Mouse (Mus musculus): Measurements from ENCODE around the gene Cntrl. TPM values are rescaled to one million over a fixed set of nuclear protein-coding genes. Genes with fewer than 3 reads are reported as not detected.

The Cntrl gene
- polyA plus RNA-seq, 2 experiments: 8.0 to 12.0 TPM

DNA sequence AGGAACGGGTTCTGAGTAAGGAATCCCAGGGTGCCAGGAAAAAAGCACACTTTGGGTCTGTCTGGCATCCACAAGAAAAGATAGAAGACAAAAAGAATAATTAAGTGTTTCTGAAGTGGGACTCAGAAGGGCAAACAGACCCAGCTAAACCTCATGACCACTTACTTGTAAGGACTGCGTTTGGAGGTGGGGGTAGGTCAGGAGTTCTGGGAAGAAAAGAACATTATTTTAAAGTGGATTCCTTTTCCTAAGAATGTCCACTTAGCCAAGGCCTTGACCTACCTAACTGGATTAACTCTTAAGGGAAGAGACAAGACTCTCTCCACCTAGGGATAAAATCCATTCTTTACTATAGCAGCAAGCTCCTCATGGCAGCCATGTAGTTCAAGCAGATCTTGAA, 36.7 kb upstream of the Cntrl start:
- WGBS (ENCODE audit: insufficient replicate concordance): 71% methylated on average over 2 of the region's 2 CpGs
- H3K9ac ChIP-seq (replicated peaks): no peak overlapping the region
- H3K9me3 ChIP-seq (ENCODE audit: control insufficient read depth, low read length): no peaks in the 10 kb centered on the region; the same call in 1 of the 2 replicates
- H3K4me2 ChIP-seq (ENCODE audit: low read depth): no peak overlapping the region
- no peaks in the 10 kb centered on the region for H3K27me3 ChIP-seq (ENCODE audit: control insufficient read depth, insufficient read depth, low read length)
- DNase-seq (ENCODE audit: low read depth in 3 of 3, low spot score in 3 of 3) (no peak), ATAC-seq (ENCODE audit: insufficient read depth) (no peak)
- H3K4me1 ChIP-seq (replicated peaks; ENCODE audit: control insufficient read depth in 2 of 2, insufficient read depth in 2 of 2, low read length in 1 of 2): peaks cover 0 to 5% of the 10 kb centered on the region in 2 experiments; a peak in 1 of 4 replicates
- TF ChIP-seq CTCF (IDR thresholded peaks at IDR 0.05; ENCODE audit: low read depth) (no peak), EP300 (IDR thresholded peaks at IDR 0.05; ENCODE audit: low read depth) (no peak)
- H3K27ac ChIP-seq: no peak overlapping the region
- H3K36me3 ChIP-seq (replicated peaks; ENCODE audit: control insufficient read depth, insufficient read depth, low read depth): no peaks in the 10 kb centered on the region
- no peak overlapping the region for H3K4me3 ChIP-seq (ENCODE audit: insufficient read depth in 1 of 2, low read depth in 2 of 2, low read length in 2 of 2)

DNA sequence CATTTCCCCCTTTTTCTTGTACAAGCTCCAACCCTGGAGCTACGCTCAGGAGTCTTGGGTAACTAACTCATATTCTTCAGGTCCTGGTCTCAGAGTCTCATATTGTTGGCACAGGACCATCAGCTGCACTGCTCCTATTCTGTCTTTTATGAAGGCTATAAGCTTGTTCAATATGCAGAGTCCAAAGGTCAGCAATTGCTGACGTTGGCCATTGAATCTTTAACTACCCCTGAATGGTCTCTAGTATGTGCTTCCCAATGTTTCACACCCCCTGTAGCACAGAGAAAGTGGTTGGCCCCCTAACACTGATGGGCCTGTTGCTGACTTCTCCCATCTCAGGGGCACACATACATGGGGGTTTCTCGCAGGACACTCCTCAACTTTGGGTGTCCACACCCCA, 35.0 kb upstream of the Cntrl start:
- Histone ChIP-seq H3K4me3 (ENCODE audit: insufficient read depth in 1 of 2, low read depth in 2 of 2, low read length in 2 of 2) (no peak overlapping the region), H3K4me2 (ENCODE audit: low read depth) (no peak overlapping the region), H3K36me3 (replicated peaks; ENCODE audit: control insufficient read depth, insufficient read depth, low read depth) (no peaks in the 10 kb centered on the region), H3K9me3 (ENCODE audit: control insufficient read depth, low read length) (no peaks in the 10 kb centered on the region; the same call in 1 of the 2 replicates), H3K4me1 (replicated peaks; ENCODE audit: control insufficient read depth in 2 of 2, insufficient read depth in 2 of 2, low read length in 1 of 2) (peaks cover 0 to 5% of the 10 kb centered on the region in 2 experiments; a peak in 1 of 4 replicates), H3K27me3 (ENCODE audit: control insufficient read depth, insufficient read depth, low read length) (no peaks in the 10 kb centered on the region), H3K9ac (replicated peaks) (no peak overlapping the region), H3K27ac (no peak overlapping the region)
- 66% methylated on average over 3 of the region's 3 CpGs for WGBS (ENCODE audit: insufficient replicate concordance)
- DNase-seq (ENCODE audit: low read depth in 3 of 3, low spot score in 3 of 3): no peak
- ATAC-seq (ENCODE audit: insufficient read depth): no peak
- TF ChIP-seq EP300 (IDR thresholded peaks at IDR 0.05; ENCODE audit: low read depth): no peak

DNA sequence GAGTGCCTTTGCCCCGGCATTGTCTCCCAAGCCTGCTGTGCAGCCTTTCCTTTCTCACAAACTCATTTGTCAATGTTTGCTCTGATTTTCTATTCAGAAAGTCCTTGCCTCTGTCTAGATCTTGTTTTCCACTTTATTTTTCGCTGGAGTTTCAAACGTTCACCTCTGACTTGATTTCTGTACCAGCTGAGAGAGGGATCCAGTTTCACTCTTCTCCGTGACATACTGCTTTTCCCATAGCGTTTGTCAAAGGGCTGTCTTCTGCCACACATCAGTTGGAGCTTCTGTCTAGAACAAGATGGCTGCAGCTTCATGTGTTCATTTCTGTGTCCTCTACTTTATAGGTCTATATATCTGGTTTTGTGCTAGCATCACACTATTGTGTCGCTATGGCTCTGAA, 30.1 kb upstream of the Cntrl start:
- no peaks in the 10 kb centered on the region for H3K27me3 ChIP-seq (ENCODE audit: control insufficient read depth, insufficient read depth, low read length)
- H3K4me3 ChIP-seq (ENCODE audit: insufficient read depth in 1 of 2, low read depth in 2 of 2, low read length in 2 of 2): no peak overlapping the region
- TF ChIP-seq EP300 (IDR thresholded peaks at IDR 0.05; ENCODE audit: low read depth) (no peak), CTCF (IDR thresholded peaks at IDR 0.05; ENCODE audit: low read depth) (no peak)
- H3K4me1 ChIP-seq (replicated peaks; ENCODE audit: control insufficient read depth in 2 of 2, insufficient read depth in 2 of 2, low read length in 1 of 2): no peaks in the 10 kb centered on the region
- no peaks in the 10 kb centered on the region for H3K36me3 ChIP-seq (replicated peaks; ENCODE audit: control insufficient read depth, insufficient read depth, low read depth)
- no peak for DNase-seq (ENCODE audit: low read depth in 3 of 3, low spot score in 3 of 3)
- H3K9me3 ChIP-seq (ENCODE audit: control insufficient read depth, low read length): no peaks in the 10 kb centered on the region
- H3K27ac ChIP-seq: no peak overlapping the region
- H3K9ac ChIP-seq (replicated peaks): no peak overlapping the region
- no peak for ATAC-seq (ENCODE audit: insufficient read depth)
- 61% methylated on average over 6 of the region's 6 CpGs for WGBS (ENCODE audit: insufficient replicate concordance)
- no peak overlapping the region for H3K4me2 ChIP-seq (ENCODE audit: low read depth)

DNA sequence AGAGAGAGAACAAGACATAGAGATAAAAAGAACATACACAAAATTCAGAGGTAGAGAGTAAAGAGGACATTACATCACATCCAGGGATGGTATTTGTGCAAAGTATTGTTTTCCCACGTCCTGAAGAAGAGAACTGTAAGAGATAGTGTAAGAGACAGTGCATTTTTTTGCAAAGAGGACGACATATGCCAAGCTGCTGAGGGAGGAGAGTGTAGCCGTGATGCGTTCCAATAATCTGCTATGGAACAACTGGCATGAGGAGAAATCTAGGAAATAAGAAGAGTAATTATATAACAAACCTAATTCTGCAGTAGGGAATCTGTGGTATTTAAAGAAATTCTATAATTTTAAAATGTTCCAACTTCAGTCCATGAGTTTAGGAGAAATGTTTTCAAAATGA, 21.9 kb upstream of the Cntrl start:
- Histone ChIP-seq H3K4me3 (ENCODE audit: insufficient read depth in 1 of 2, low read depth in 2 of 2, low read length in 2 of 2) (no peak overlapping the region), H3K4me1 (replicated peaks; ENCODE audit: control insufficient read depth in 2 of 2, insufficient read depth in 2 of 2, low read length in 1 of 2) (no peaks in the 10 kb centered on the region), H3K4me2 (ENCODE audit: low read depth) (no peak overlapping the region), H3K9ac (replicated peaks) (no peak overlapping the region), H3K9me3 (ENCODE audit: control insufficient read depth, low read length) (no peaks in the 10 kb centered on the region), H3K36me3 (replicated peaks; ENCODE audit: control insufficient read depth, insufficient read depth, low read depth) (no peaks in the 10 kb centered on the region), H3K27ac (no peak overlapping the region), H3K27me3 (ENCODE audit: control insufficient read depth, insufficient read depth, low read length) (no peaks in the 10 kb centered on the region)
- 54% methylated on average over 4 of the region's 4 CpGs for WGBS (ENCODE audit: insufficient replicate concordance)
- no peak for DNase-seq (ENCODE audit: low read depth in 3 of 3, low spot score in 3 of 3)
- no peak for ATAC-seq (ENCODE audit: insufficient read depth)
- TF ChIP-seq CTCF (IDR thresholded peaks at IDR 0.05; ENCODE audit: low read depth) (no peak), EP300 (IDR thresholded peaks at IDR 0.05; ENCODE audit: low read depth) (no peak)

DNA sequence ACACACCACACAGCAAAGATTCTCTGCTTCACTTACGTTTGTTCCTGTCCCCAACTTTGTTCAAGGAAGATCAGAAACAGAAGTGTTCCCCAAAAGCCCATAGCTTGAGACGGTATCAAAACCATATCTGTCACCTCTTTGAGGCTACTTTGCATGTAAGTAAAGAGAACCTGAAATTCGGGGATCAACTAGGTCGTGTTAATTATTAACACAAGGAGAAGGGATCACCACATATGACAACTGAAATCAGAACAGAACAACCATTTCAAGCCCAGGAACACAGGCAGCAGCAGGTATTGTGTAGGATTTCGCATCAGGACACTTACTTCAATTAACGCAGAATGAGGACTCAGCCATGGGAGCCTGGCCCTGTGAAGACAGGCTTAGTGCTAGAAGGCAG, 8.8 kb upstream of the Cntrl start:
- DNase-seq (ENCODE audit: low read depth in 3 of 3, low spot score in 3 of 3) (no peak), ATAC-seq (ENCODE audit: insufficient read depth) (peak; percentile 11; the same call in 1 of the 2 replicates)
- H3K4me3 ChIP-seq (ENCODE audit: insufficient read depth in 1 of 2, low read depth in 2 of 2, low read length in 2 of 2): 0 out of 4 replicates have a peak overlapping the region, but pooled peaks of 1 of the 2 experiments have one; percentile 11
- H3K36me3 ChIP-seq (replicated peaks; ENCODE audit: control insufficient read depth, insufficient read depth, low read depth): no peaks in the 10 kb centered on the region
- no peaks in the 10 kb centered on the region for H3K27me3 ChIP-seq (ENCODE audit: control insufficient read depth, insufficient read depth, low read length)
- no peak overlapping the region for H3K9ac ChIP-seq (replicated peaks)
- no peak for TF ChIP-seq CTCF (IDR thresholded peaks at IDR 0.05; ENCODE audit: low read depth)
- TF ChIP-seq EP300 (IDR thresholded peaks at IDR 0.05; ENCODE audit: low read depth): no peak
- peaks cover 0 to 8% of the 10 kb centered on the region in 2 experiments; a peak in 3 of 4 replicates for H3K4me1 ChIP-seq (replicated peaks; ENCODE audit: control insufficient read depth in 2 of 2, insufficient read depth in 2 of 2, low read length in 1 of 2)
- WGBS (ENCODE audit: insufficient replicate concordance): 65% methylated on average over 6 of the region's 6 CpGs
- no peaks in the 10 kb centered on the region for H3K9me3 ChIP-seq (ENCODE audit: control insufficient read depth, low read length)
- H3K4me2 ChIP-seq (ENCODE audit: low read depth): peak overlapping the region; percentile 20; the same call in 1 of the 2 replicates
- H3K27ac ChIP-seq: no peak overlapping the region
